Mouse (Mus musculus): ENCODE data around the gene Vps9d1. TPM values are rescaled to one million over a fixed set of nuclear protein-coding genes. Genes with fewer than 3 reads are reported as not detected.
"Not testable (repeated sequence)": the region's sequence is repeated elsewhere in the genome, so short reads cannot be mapped to it uniquely, and the experiment has no call there.

Vps9d1 gene
- polyA plus RNA-seq, 1 experiment: 55.7 TPM

GRCm38 (mm10) chr8:123233760-123234159, 20.4 kb downstream of the Vps9d1 start:
- 87% methylated on average over 11 of the region's 11 CpGs for WGBS
- no peak overlapping the region for H3K27ac ChIP-seq (ENCODE audit: insufficient read depth, low read length)
- no peak overlapping the region for H3K4me3 ChIP-seq (ENCODE audit: extremely low read depth, insufficient read depth, insufficient read length)
- no peak for DNase-seq (ENCODE audit: low read depth in 1 of 2, low spot score in 2 of 2)
- peaks cover 7% of the 10 kb centered on the region for H3K4me1 ChIP-seq (ENCODE audit: control insufficient read depth, insufficient read depth, insufficient read length)
- no peaks in the 10 kb centered on the region for H3K27me3 ChIP-seq (ENCODE audit: control insufficient read depth, insufficient read depth, low read length)
- TF ChIP-seq CTCF (IDR thresholded peaks at IDR 0.05; ENCODE audit: extremely low read depth, insufficient read depth, insufficient read length, insufficient replicate concordance) (no peak), POLR2A (IDR thresholded peaks at IDR 0.05; ENCODE audit: low read depth, low read length) (no peak)
- no peaks in the 10 kb centered on the region for H3K36me3 ChIP-seq (ENCODE audit: control insufficient read depth, insufficient read depth, low read length)

DNA sequence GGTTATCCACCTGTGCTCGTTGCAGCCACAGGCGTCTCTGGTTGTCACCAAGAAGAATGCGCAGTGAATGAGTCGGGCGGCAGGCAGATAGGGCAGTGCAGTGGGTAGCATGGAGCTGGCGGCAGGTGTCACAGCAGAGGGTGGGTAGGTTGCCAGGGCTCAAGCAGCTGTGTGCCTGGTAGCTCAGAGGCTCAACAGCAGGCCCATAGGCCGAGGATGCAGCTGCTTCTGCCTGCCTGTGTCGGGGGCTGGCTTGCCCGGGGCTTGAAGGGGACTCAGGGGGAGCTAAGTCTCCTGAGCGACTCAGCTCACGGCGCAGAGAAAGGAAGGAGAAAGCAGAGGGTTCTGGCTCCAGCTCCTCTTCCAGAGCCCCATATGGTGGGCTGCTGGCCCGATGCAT, 20.8 kb downstream of the Vps9d1 start:
- Histone ChIP-seq H3K4me1 (ENCODE audit: control insufficient read depth, insufficient read depth, insufficient read length) (peaks cover 7% of the 10 kb centered on the region), H3K27me3 (ENCODE audit: control insufficient read depth, insufficient read depth, low read length) (no peaks in the 10 kb centered on the region), H3K27ac (ENCODE audit: insufficient read depth, low read length) (no peak overlapping the region), H3K36me3 (ENCODE audit: control insufficient read depth, insufficient read depth, low read length) (no peaks in the 10 kb centered on the region), H3K4me3 (ENCODE audit: extremely low read depth, insufficient read depth, insufficient read length) (no peak overlapping the region)
- 80% methylated on average over 12 of the region's 13 CpGs for WGBS
- no peak for DNase-seq (ENCODE audit: low read depth in 1 of 2, low spot score in 2 of 2)
- TF ChIP-seq CTCF (IDR thresholded peaks at IDR 0.05; ENCODE audit: extremely low read depth, insufficient read depth, insufficient read length, insufficient replicate concordance) (no peak), POLR2A (IDR thresholded peaks at IDR 0.05; ENCODE audit: low read depth, low read length) (no peak)

- Histone ChIP-seq H3K36me3 (ENCODE audit: control insufficient read depth, insufficient read depth, low read length) (no peaks in the 10 kb centered on the region), H3K27ac (ENCODE audit: insufficient read depth, low read length) (no peak overlapping the region), H3K27me3 (ENCODE audit: control insufficient read depth, insufficient read depth, low read length) (no peaks in the 10 kb centered on the region), H3K4me3 (ENCODE audit: extremely low read depth, insufficient read depth, insufficient read length) (no peak overlapping the region), H3K4me1 (ENCODE audit: control insufficient read depth, insufficient read depth, insufficient read length) (peaks cover 7% of the 10 kb centered on the region)
- no peak for DNase-seq (ENCODE audit: low read depth in 1 of 2, low spot score in 2 of 2)
- no peak for TF ChIP-seq CTCF (IDR thresholded peaks at IDR 0.05; ENCODE audit: extremely low read depth, insufficient read depth, insufficient read length, insufficient replicate concordance)
- no peak for TF ChIP-seq POLR2A (IDR thresholded peaks at IDR 0.05; ENCODE audit: low read depth, low read length)
- 71% methylated on average over 7 of the region's 7 CpGs for WGBS
These were observed 21.6 kb downstream of the Vps9d1 start for GRCm38 (mm10) chr8:123232553-123232952.

GRCm38 (mm10) chr8:123231742-123232141, 22.4 kb downstream of the Vps9d1 start:
- H3K4me3 ChIP-seq (ENCODE audit: extremely low read depth, insufficient read depth, insufficient read length): no peak overlapping the region
- TF ChIP-seq CTCF (IDR thresholded peaks at IDR 0.05; ENCODE audit: extremely low read depth, insufficient read depth, insufficient read length, insufficient replicate concordance): no peak
- TF ChIP-seq POLR2A (IDR thresholded peaks at IDR 0.05; ENCODE audit: low read depth, low read length): no peak
- WGBS: 88% methylated on average over 5 of the region's 5 CpGs
- peaks cover 7% of the 10 kb centered on the region for H3K4me1 ChIP-seq (ENCODE audit: control insufficient read depth, insufficient read depth, insufficient read length)
- no peaks in the 10 kb centered on the region for H3K27me3 ChIP-seq (ENCODE audit: control insufficient read depth, insufficient read depth, low read length)
- H3K27ac ChIP-seq (ENCODE audit: insufficient read depth, low read length): no peak overlapping the region
- DNase-seq (ENCODE audit: low read depth in 1 of 2, low spot score in 2 of 2): no peak
- H3K36me3 ChIP-seq (ENCODE audit: control insufficient read depth, insufficient read depth, low read length): 0 out of 2 replicates have a peak, but pooled peaks cover 2% of the 10 kb centered on the region

GRCm38 (mm10) chr8:123230326-123230725, 23.8 kb downstream of the Vps9d1 start:
- not testable (repeated sequence) for H3K4me1 ChIP-seq (ENCODE audit: control insufficient read depth, insufficient read depth, insufficient read length); H3K27me3 ChIP-seq (ENCODE audit: control insufficient read depth, insufficient read depth, low read length); DNase-seq (ENCODE audit: low read depth in 1 of 2, low spot score in 2 of 2); H3K4me3 ChIP-seq (ENCODE audit: extremely low read depth, insufficient read depth, insufficient read length); H3K36me3 ChIP-seq (ENCODE audit: control insufficient read depth, insufficient read depth, low read length); H3K27ac ChIP-seq (ENCODE audit: insufficient read depth, low read length)
- WGBS: 85% methylated on average over 11 of the region's 11 CpGs

GRCm38 (mm10) chr8:123228416-123228815, 25.7 kb downstream of the Vps9d1 start:
- Histone ChIP-seq H3K36me3 (ENCODE audit: control insufficient read depth, insufficient read depth, low read length) (0 out of 2 replicates have a peak, but pooled peaks cover 2% of the 10 kb centered on the region), H3K4me3 (ENCODE audit: extremely low read depth, insufficient read depth, insufficient read length) (no peak overlapping the region), H3K27me3 (ENCODE audit: control insufficient read depth, insufficient read depth, low read length) (no peaks in the 10 kb centered on the region), H3K4me1 (ENCODE audit: control insufficient read depth, insufficient read depth, insufficient read length) (peaks cover 4% of the 10 kb centered on the region; the same call in 1 of the 2 replicates), H3K27ac (ENCODE audit: insufficient read depth, low read length) (no peak overlapping the region)
- no peak for TF ChIP-seq POLR2A (IDR thresholded peaks at IDR 0.05; ENCODE audit: low read depth, low read length)
- TF ChIP-seq CTCF (IDR thresholded peaks at IDR 0.05; ENCODE audit: extremely low read depth, insufficient read depth, insufficient read length, insufficient replicate concordance): no peak
- no peak for DNase-seq (ENCODE audit: low read depth in 1 of 2, low spot score in 2 of 2)
- WGBS: 95% methylated on average over 1 of the region's 1 CpGs

- Histone ChIP-seq H3K27ac (ENCODE audit: insufficient read depth, low read length) (peak within 1 kb of the TSS; percentile 44), H3K27me3 (ENCODE audit: control insufficient read depth, insufficient read depth, low read length) (no peaks in the 10 kb centered on the region), H3K36me3 (ENCODE audit: control insufficient read depth, insufficient read depth, low read length) (0 out of 2 replicates have a peak, but pooled peaks cover 2% of the 10 kb centered on the region), H3K4me1 (ENCODE audit: control insufficient read depth, insufficient read depth, insufficient read length) (peaks cover 4% of the 10 kb centered on the region; the same call in 1 of the 2 replicates), H3K4me3 (ENCODE audit: extremely low read depth, insufficient read depth, insufficient read length) (peak within 1 kb of the TSS; percentile 80)
- TF ChIP-seq CTCF (IDR thresholded peaks at IDR 0.05; ENCODE audit: extremely low read depth, insufficient read depth, insufficient read length, insufficient replicate concordance): no peak
- peak; percentile 90 for TF ChIP-seq POLR2A (IDR thresholded peaks at IDR 0.05; ENCODE audit: low read depth, low read length)
- WGBS: 2% methylated on average over 59 of the region's 59 CpGs
- DNase-seq (ENCODE audit: low read depth in 1 of 2, low spot score in 2 of 2): peak; percentile 74 to 91
These were observed 29.6 kb downstream of the Vps9d1 start, which contains the start of gene Cdk10 for GRCm38 (mm10) chr8:123224278-123225266. Gene Cdk10, plus strand, starts transcription at chr8:123224842.

Data from spleen, adult 2 months (tissue).